Mouse (Mus musculus) liver, adult 2 months (tissue): ENCODE measurements around the gene Dvl2.

Source experiments
- CTCF ChIP-seq: fragments of 200-500 bp; IDR thresholded peaks from 2 replicates; pipeline ENCODE4 v1.5.1; 2011; ENCODE audit warnings: low read depth, low read length, control low read depth
- POLR2A ChIP-seq: fragments of 200-500 bp; IDR thresholded peaks from 2 replicates; pipeline ENCODE4 v1.6.1; 2011; ENCODE audit warnings: low read length, control low read depth; ENCODE audit not compliant: insufficient read depth; ENCODE audit errors: extremely low read depth

DNA sequence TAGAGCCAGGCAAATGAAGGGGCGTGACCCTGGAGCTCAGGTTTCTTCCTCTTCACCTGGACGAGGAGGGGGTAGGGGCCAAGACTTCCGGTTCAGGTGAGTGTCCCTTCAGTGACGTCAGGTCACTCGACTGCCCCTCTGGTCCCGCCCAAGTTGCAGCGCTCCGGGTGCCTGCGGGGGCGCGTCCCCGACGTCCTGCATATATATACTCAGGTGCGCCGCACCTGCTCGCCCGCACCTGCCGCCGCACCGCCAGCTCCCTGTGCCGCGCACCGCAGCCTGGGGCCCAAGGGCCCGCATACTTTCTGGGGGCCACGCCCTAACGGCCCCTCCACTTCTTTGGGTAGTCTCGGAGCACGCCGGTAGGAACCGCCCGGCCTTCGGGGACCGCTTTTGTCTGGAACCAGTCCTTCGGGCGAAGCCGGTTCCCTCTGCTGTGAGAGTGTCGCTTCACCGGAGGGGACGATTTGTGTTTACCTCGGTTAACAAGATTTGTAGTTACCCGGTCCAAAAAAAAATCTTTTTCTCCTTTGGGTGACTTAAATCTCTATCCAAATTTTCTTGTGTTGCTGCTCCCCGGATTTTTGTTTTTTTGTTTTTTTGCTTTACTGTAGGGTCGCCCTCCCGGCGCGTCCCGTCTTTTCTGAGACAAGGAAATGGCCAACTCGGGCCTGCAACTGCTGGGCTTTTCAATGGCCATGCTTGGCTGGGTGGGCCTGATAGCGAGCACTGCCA is 35.0 kb upstream of the Dvl2 start:
- no peak for TF ChIP-seq CTCF
- TF ChIP-seq POLR2A = no peak
